Mouse (Mus musculus) limb, embryonic 12.5 days (tissue): ENCODE measurements around the gene Nsun4. TPM values are rescaled to one million over a fixed set of nuclear protein-coding genes. Genes with fewer than 3 reads are reported as not detected.
A peak's percentile ranks its signal among the peaks of the same experiment; 100 is the strongest.

Experiments
- ATAC-seq: fragments of 200-750 bp; cut with Nextera tagmentation; 2 replicates; pipeline ENCODE4 v1.8.0; 2017; ENCODE audit warnings: low read depth, moderate TSS enrichment; ENCODE audit not compliant: insufficient number of reproducible peaks, insufficient read depth, low FRiP score, low TSS enrichment
- H3K27ac ChIP-seq: fragments of 300-500 bp; sonication (generic); 2 replicates; pipeline ENCODE4 v1.5.1; 2016; ENCODE audit warnings: mild to moderate bottlenecking, moderate library complexity
- H3K27me3 ChIP-seq: fragments of 300-500 bp; sonication (generic); 2 replicates; pipeline ENCODE4 v1.6.1; 2016; ENCODE audit warnings: mild to moderate bottlenecking, moderate library complexity
- H3K36me3 ChIP-seq: fragments of 300-500 bp; sonication (generic); 2 replicates; pipeline ENCODE4 v1.6.1; 2016; ENCODE audit warnings: mild to moderate bottlenecking, moderate library complexity
- H3K4me1 ChIP-seq: fragments of 300-500 bp; sonication (generic); replicated peaks from 2 replicates; pipeline ENCODE4 v1.6.1; 2016
- H3K4me2 ChIP-seq: fragments of 300-500 bp; sonication (generic); 2 replicates; pipeline ENCODE4 v1.6.1; 2016; ENCODE audit warnings: mild to moderate bottlenecking, moderate library complexity
- H3K4me3 ChIP-seq: fragments of 300-500 bp; sonication (generic); replicated peaks from 2 replicates; pipeline ENCODE4 v1.5.1; 2016; ENCODE audit warnings: mild to moderate bottlenecking
- H3K9ac ChIP-seq: fragments of 300-500 bp; sonication (generic); replicated peaks from 2 replicates; pipeline ENCODE4 v1.6.1; 2016; ENCODE audit warnings: mild to moderate bottlenecking, moderate library complexity
- H3K9me3 ChIP-seq: fragments of 300-500 bp; sonication (generic); 2 replicates; pipeline ENCODE4 v1.6.1; 2016; ENCODE audit warnings: mild to moderate bottlenecking, moderate library complexity
- WGBS: fragments of 180-500 bp; shearing (Covaris S2); methylation state at CpG from one replicate; pipeline ENCODE4 v1.1.7; 2016; 5-methylcytosine and 5-hydroxymethylcytosine counted together
- polyA plus RNA-seq: library from polyadenylated mRNA; unstranded; fragments of >200 nt; fragmentation: Nextera tagmentation; extraction: Ambion mirVana; gene quantifications from 2 replicates; pipeline ENCODE4 v1.2.1, GENCODE M21; 2016

The Nsun4 gene
- 18.4 and 21.1 TPM in 2 replicates for polyA plus RNA-seq

GRCm38 (mm10) chr4:116053399-116053961, at the start of gene Nsun4:
Nsun4 (minus strand) TSS chr4:116053876.
- peak within 1 kb of the TSS; percentile 89 for H3K27ac ChIP-seq
- no peaks in the 10 kb centered on the region for H3K9me3 ChIP-seq
- H3K4me1 ChIP-seq = peaks cover 16% of the 10 kb centered on the region; the same call in 1 of the 2 replicates
- ATAC-seq = peak; percentile 96
- peak within 1 kb of the TSS; percentile 53 for H3K4me3 ChIP-seq
- H3K4me2 ChIP-seq = peak within 1 kb of the TSS; percentile 80
- peak within 1 kb of the TSS; percentile 63 for H3K9ac ChIP-seq
- under 1% methylated on average over 35 of the region's 35 CpGs for WGBS
- no peaks in the 10 kb centered on the region for H3K27me3 ChIP-seq
- peaks cover 3% of the 10 kb centered on the region; the same call in 1 of the 2 replicates for H3K36me3 ChIP-seq

DNA sequence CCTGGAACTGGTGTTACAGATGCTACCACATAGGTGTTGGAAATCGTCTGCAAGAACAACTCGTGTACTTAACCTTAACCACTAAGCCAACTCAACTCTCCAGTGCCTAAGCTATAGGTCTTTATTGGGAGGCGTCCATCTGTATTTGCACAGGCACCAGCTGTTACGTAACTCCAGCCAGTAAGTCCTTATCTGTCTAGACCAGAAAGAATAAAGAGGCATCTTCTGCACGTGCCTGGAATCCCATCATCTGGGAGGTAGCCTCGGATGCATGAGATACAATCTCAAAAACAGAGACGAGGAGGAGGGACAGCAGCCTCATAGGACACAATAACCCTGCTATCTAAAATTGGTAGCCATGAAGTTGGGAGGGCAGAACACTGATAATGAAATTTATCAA, 47.3 kb upstream of the Nsun4 start:
- no peak overlapping the region for H3K4me3 ChIP-seq
- H3K4me2 ChIP-seq = no peak overlapping the region
- 85% methylated on average over 7 of the region's 7 CpGs for WGBS
- H3K27me3 ChIP-seq = no peaks in the 10 kb centered on the region
- no peaks in the 10 kb centered on the region for H3K9me3 ChIP-seq
- H3K4me1 ChIP-seq = no peaks in the 10 kb centered on the region
- H3K27ac ChIP-seq = no peak overlapping the region
- peaks cover 98% of the 10 kb centered on the region for H3K36me3 ChIP-seq
- H3K9ac ChIP-seq = no peak overlapping the region
- ATAC-seq = no peak

- ATAC-seq = no peak
- Histone ChIP-seq H3K9ac (no peak overlapping the region), H3K4me1 (no peaks in the 10 kb centered on the region), H3K27ac (no peak overlapping the region), H3K9me3 (no peaks in the 10 kb centered on the region), H3K36me3 (peaks cover 100% of the 10 kb centered on the region), H3K27me3 (no peaks in the 10 kb centered on the region), H3K4me2 (no peak overlapping the region), H3K4me3 (no peak overlapping the region)
- WGBS = 80% methylated on average over 8 of the region's 8 CpGs
Observed at GRCm38 (mm10) chr4:116097211-116097610, 43.5 kb upstream of the Nsun4 start.

GRCm38 (mm10) chr4:116096291-116096690, 42.6 kb upstream of the Nsun4 start:
- Histone ChIP-seq H3K4me3 (no peak overlapping the region), H3K27ac (no peak overlapping the region), H3K4me1 (no peaks in the 10 kb centered on the region), H3K27me3 (no peaks in the 10 kb centered on the region), H3K4me2 (no peak overlapping the region), H3K9ac (no peak overlapping the region), H3K9me3 (no peaks in the 10 kb centered on the region), H3K36me3 (peaks cover 100% of the 10 kb centered on the region)
- WGBS = 92% methylated on average over 10 of the region's 10 CpGs
- ATAC-seq = no peak

DNA sequence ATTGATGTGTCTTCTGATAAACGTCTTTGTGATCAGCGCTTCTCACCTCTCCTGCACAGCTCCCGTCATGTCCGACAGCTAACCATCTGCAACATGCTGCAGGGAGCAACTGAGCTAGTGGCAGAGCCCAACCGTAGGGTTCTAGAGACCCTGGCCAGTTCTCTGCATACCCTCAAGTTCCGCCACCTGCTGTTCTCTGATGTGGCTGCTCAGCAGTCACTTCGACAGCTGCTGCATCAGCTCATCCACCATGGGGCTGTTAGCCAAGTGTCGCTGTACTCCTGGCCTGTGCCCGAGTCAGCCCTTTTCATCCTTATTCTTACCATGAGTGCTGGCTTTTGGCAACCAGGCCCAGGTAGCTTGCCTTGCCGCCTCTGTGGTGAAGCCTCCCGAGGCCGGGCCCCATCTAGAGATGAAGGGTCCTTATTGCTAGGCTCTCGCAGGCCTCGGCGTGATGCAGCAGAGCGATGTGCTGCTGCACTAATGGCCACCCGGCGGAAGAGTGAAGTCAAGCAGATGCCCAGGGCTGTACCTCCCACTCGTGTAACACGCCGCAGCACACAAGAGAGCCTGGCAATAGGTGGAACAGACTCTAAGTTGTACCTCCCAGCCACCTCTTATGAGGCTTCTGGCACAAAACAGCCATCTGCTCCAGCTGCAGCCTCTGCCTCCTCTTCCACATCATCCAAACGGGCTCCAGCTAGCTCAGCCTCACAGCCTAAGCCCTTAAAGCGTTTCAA, 35.0 kb upstream of the Nsun4 start:
- Histone ChIP-seq H3K9me3 (no peaks in the 10 kb centered on the region), H3K4me3 (no peak overlapping the region), H3K27ac (no peak overlapping the region), H3K4me1 (no peaks in the 10 kb centered on the region), H3K4me2 (no peak overlapping the region), H3K9ac (no peak overlapping the region), H3K27me3 (no peaks in the 10 kb centered on the region), H3K36me3 (peaks cover 99% of the 10 kb centered on the region)
- no peak for ATAC-seq
- 89% methylated on average over 23 of the region's 23 CpGs for WGBS

DNA sequence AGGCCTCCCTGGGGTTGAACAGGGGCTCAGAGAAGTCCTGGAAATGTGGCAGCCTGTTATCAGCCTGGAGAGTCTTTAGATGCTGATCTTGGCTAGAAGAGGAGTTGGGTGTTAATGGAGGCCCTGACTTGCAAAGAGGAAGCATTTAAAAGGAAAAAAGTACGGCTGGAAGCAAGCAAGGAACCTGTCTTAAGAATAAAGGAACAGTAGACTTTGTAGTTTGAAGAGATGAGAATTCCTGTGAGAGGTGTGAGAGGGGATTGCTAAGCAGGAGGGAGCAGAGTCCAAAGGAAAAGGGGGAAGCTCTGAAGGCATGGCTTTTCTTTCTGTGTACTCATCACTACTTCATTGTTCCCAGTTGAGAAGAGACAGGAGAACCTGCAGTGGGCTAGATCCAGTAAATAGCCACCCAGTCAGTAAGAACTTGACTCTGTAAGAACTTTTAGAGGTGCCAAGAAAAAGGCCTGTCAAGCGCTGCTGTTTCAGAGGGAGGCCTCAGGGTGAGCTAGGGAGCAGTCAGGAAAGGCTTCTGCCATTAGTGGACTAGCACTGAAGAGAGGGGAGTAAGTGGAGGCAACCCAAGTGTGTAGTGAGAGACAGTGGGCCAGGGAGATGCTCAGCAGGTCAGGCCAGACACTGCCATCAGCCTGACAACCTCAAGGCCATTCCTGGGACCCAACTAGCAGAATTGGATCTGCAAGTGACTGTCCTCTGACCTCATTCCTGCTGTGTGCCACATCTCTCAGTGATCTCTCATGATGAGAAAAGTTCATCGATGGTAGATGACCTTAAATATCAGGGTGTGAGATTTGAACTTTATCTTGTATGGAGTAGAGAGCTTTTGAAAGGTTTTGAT, 23.8 kb upstream of the Nsun4 start:
- Histone ChIP-seq H3K27me3 (no peaks in the 10 kb centered on the region), H3K9ac (peak overlapping the region; percentile 99), H3K4me3 (peak overlapping the region; percentile 98), H3K4me2 (peak overlapping the region; percentile 90), H3K9me3 (no peaks in the 10 kb centered on the region), H3K36me3 (peaks cover 37% of the 10 kb centered on the region), H3K27ac (peak overlapping the region; percentile 99), H3K4me1 (peaks cover 26% of the 10 kb centered on the region)
- ATAC-seq = no peak
- WGBS = 65% methylated on average over 3 of the region's 3 CpGs

GRCm38 (mm10) chr4:116076369-116077231, 22.9 kb upstream of the Nsun4 start:
- Histone ChIP-seq H3K9ac (peak overlapping the region; percentile 99), H3K4me1 (peaks cover 26% of the 10 kb centered on the region), H3K27me3 (no peaks in the 10 kb centered on the region), H3K4me2 (peak overlapping the region; percentile 90), H3K27ac (peak overlapping the region; percentile 99), H3K4me3 (peak overlapping the region; percentile 98), H3K36me3 (peaks cover 29% of the 10 kb centered on the region), H3K9me3 (no peaks in the 10 kb centered on the region)
- 4% methylated on average over 37 of the region's 37 CpGs for WGBS
- ATAC-seq = 0 out of 2 replicates have a peak, but pooled peaks have one; percentile 9

DNA sequence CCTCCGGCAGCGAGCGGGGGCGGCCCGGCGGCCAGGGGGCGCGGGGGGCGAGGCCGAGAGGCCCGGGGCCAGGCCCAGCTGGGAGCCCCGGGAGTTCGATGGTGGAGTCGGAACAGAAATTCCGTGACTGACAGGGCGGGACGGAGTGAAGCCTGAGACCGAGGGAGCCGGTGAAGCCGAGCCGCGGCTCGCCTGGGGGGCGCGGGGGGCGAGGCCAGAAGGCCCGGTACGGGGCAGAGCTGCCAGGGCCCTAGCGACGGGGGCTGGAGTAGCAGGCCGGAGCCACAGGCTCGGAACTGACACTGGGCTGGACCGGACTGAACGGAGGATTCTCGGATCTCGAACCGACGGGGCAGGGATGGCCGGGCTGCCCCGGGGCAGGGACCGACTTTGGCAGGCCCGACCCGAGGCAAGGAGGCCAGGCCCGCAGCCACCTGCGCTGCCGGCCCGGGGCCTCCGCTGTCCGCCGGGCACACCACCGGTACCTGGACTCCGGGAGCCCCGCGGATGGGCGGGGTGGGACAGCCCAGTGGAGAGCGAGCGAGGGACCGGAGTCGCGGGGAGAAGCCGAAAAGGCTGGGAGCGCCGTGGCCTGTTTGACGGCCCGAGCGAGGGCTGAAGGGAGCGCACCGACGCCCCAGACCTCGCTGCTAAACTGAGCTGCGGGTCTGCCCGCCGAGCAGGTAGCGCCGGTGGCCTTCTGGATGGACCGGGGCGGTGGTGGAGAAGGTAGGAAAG, 22.1 kb upstream of the Nsun4 start:
- WGBS = under 1% methylated on average over 77 of the region's 77 CpGs

DNA sequence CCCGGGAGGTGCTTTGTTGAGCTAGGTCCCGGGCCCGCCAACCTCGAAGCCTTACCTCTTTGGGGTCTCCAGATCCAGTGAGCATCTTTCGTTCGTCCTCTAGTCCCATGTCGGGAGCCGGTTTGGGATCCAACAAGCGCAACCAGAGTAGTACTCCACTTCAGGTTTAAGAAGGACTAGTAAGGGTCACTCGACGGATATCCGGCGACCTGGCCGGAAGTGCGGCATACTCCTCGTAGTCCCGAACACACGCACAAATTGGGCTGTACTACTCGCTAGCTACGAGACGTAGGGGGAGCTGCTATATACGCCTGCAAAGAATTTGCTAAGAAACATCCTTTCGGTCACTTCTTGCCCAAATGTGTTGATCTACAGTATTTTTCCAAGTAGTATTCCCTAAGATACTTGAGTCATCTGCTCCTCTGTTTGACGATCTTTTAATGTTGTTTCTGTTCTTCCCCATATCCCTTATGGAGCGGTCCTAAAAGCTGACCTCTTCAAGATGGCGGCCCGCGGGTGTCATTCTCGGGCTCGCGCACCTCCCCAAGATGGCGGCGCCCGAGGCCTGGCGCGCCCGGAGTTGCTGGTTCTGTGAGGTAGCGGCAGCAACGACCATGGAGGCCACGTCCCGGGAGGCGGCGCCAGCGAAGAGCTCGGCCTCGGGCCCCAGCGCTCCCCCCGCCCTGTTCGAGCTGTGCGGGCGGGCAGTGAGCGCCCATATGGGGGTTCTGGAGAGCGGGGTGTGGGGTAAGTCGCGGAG, 21.4 kb upstream of the Nsun4 start, which contains the start of the genes Uqcrh and Lrrc41:
TSS of gene Uqcrh (minus strand) at position 211 of the 760 bp plus-strand sequence.
TSS of gene Lrrc41 (plus strand) at position 409 of the 760 bp plus-strand sequence.
- Histone ChIP-seq H3K9ac (peak within 1 kb of the TSS; percentile 99), H3K27me3 (no peaks in the 10 kb centered on the region), H3K36me3 (peaks cover 15% of the 10 kb centered on the region), H3K27ac (peak within 1 kb of the TSS; percentile 99), H3K9me3 (no peaks in the 10 kb centered on the region), H3K4me3 (peak within 1 kb of the TSS; percentile 98), H3K4me2 (peak within 1 kb of the TSS; percentile 90), H3K4me1 (peaks cover 26% of the 10 kb centered on the region)
- WGBS = under 1% methylated on average over 55 of the region's 55 CpGs
- ATAC-seq = peak; percentile 93

More for the DNA sequence above, 22.1 kb upstream of the Nsun4 start:
- no peaks in the 10 kb centered on the region for H3K27me3 ChIP-seq
- peak; percentile 63 for ATAC-seq
- H3K36me3 ChIP-seq = peaks cover 21% of the 10 kb centered on the region
- H3K4me3 ChIP-seq = peak overlapping the region; percentile 98
- H3K9ac ChIP-seq = peak overlapping the region; percentile 99
- H3K9me3 ChIP-seq = no peaks in the 10 kb centered on the region
- H3K27ac ChIP-seq = peak overlapping the region; percentile 99
- peaks cover 26% of the 10 kb centered on the region for H3K4me1 ChIP-seq
- H3K4me2 ChIP-seq = peak overlapping the region; percentile 90
